Mouse (Mus musculus) liver, embryonic 14.5 days (tissue): ENCODE data around the gene Dhrs1.

Experiments
- CTCF ChIP-seq: IDR thresholded peaks from 2 replicates; pipeline ENCODE4 v1.5.1; 2016; ENCODE audit warnings: antibody characterized with exemption, low read depth, control low read depth
- EP300 ChIP-seq: IDR thresholded peaks from 2 replicates; pipeline ENCODE4 v1.6.1; 2016; ENCODE audit warnings: antibody characterized with exemption, low read depth

DNA sequence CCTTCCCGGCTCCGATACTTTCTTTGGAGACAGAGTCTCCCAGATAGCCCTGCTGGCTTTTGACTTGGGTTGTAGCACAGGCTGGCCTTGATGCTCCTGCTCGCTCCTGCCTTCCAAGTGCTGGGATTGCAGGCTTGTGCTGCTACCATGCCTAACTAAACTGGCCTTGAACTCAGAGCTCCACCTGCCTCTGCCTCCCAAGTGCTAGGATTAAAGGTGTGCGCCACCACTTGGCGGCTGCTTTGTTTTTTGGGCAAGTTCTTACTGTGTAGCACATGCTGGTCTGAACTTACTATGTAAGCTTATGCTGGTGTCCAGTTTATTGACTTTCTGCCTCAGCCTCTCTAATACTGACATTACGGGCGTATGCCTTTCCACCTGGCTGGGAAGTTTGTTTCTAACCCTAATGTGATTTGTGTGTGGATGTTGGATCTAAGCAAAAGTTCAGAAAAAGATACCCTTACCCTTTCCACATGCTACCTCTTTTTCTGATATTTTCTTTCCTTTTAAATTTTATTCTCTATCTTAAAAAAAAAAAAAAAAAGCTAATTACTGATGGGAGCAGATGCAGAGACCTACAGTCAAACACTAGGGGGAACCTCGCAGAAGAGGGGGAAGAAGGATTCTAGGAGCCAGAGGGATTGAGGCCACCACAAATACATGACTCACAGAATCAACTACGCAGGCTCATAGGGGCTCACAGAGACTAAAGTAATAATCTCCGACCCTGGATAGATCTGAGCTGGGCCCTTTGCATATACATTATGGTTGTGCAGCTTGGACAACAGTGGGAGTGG is 1.8 kb upstream of the Dhrs1 start:
- no peak for TF ChIP-seq CTCF
- TF ChIP-seq EP300 = no peak
